Mouse (Mus musculus): ENCODE measurements around the gene Strbp. TPM values are rescaled to one million over a fixed set of nuclear protein-coding genes. Genes with fewer than 3 reads are reported as not detected.

Gene Strbp
- polyA plus RNA-seq, 1 experiment from 2014 or later: 114 TPM

GRCm38 (mm10) chr2:37735807-37736188 lies 32.1 kb upstream of the Strbp start:
- Histone ChIP-seq H3K9ac (ENCODE audit: low read length) (no peak overlapping the region), H3K4me1 (ENCODE audit: control insufficient read depth, insufficient read depth, low read length) (peaks cover 6% of the 10 kb centered on the region; the same call in 1 of the 2 replicates), H3K27ac (ENCODE audit: low read depth, low read length) (no peak overlapping the region), H3K4me3 (ENCODE audit: low read depth, low read length) (no peak overlapping the region), H3K4me2 (ENCODE audit: low read length) (peak overlapping the region; percentile 28), H3K9me3 (replicated peaks; ENCODE audit: control insufficient read depth, low read length) (no peaks in the 10 kb centered on the region), H3K36me3 (ENCODE audit: control insufficient read depth, insufficient read depth, low read length) (no peaks in the 10 kb centered on the region), H3K27me3 (replicated peaks; ENCODE audit: control insufficient read depth, insufficient read depth, low read length) (no peaks in the 10 kb centered on the region)
- ATAC-seq (no peak), DNase-seq (ENCODE audit: low spot score) (no peak)
- 66% methylated on average over 1 of the region's 1 CpGs for WGBS

GRCm38 (mm10) chr2:37734979-37735806 lies 31.5 kb upstream of the Strbp start:
- H3K4me1 ChIP-seq (ENCODE audit: control insufficient read depth, insufficient read depth, low read length): peaks cover 6% of the 10 kb centered on the region; the same call in 1 of the 2 replicates
- peak overlapping the region; percentile 28 for H3K4me2 ChIP-seq (ENCODE audit: low read length)
- H3K9ac ChIP-seq (ENCODE audit: low read length): peak overlapping the region; percentile 32; the same call in 1 of the 2 replicates
- ATAC-seq (no peak; the same call in 1 of the 2 replicates), DNase-seq (ENCODE audit: low spot score) (peak; percentile 44)
- H3K4me3 ChIP-seq (ENCODE audit: low read depth, low read length): no peak overlapping the region
- H3K27me3 ChIP-seq (replicated peaks; ENCODE audit: control insufficient read depth, insufficient read depth, low read length): no peaks in the 10 kb centered on the region
- no peak overlapping the region for H3K27ac ChIP-seq (ENCODE audit: low read depth, low read length)
- H3K9me3 ChIP-seq (replicated peaks; ENCODE audit: control insufficient read depth, low read length): no peaks in the 10 kb centered on the region
- no peaks in the 10 kb centered on the region for H3K36me3 ChIP-seq (ENCODE audit: control insufficient read depth, insufficient read depth, low read length)
- 14% methylated on average over 17 of the region's 17 CpGs for WGBS

- 90% methylated on average over 5 of the region's 5 CpGs for WGBS
Measured at GRCm38 (mm10) chr2:37731241-37731801, 27.7 kb upstream of the Strbp start.

GRCm38 (mm10) chr2:37724231-37724630 lies 20.6 kb upstream of the Strbp start:
- WGBS: 84% methylated on average over 4 of the region's 4 CpGs
- Histone ChIP-seq H3K36me3 (ENCODE audit: control insufficient read depth, insufficient read depth, low read length) (no peaks in the 10 kb centered on the region), H3K27ac (ENCODE audit: low read depth, low read length) (peak overlapping the region; percentile 61; the same call in 1 of the 2 replicates), H3K9ac (ENCODE audit: low read length) (no peak overlapping the region), H3K4me3 (ENCODE audit: low read depth, low read length) (no peak overlapping the region), H3K4me1 (ENCODE audit: control insufficient read depth, insufficient read depth, low read length) (no peaks in the 10 kb centered on the region; the same call in 1 of the 2 replicates), H3K27me3 (replicated peaks; ENCODE audit: control insufficient read depth, insufficient read depth, low read length) (no peaks in the 10 kb centered on the region), H3K4me2 (ENCODE audit: low read length) (no peak overlapping the region), H3K9me3 (replicated peaks; ENCODE audit: control insufficient read depth, low read length) (no peaks in the 10 kb centered on the region)
- ATAC-seq (peak; percentile 10; the same call in 1 of the 2 replicates), DNase-seq (ENCODE audit: low spot score) (no peak)

More at GRCm38 (mm10) chr2:37731241-37731801, 27.7 kb upstream of the Strbp start:
- no peak overlapping the region for H3K9ac ChIP-seq (ENCODE audit: low read length)
- no peak overlapping the region for H3K4me3 ChIP-seq (ENCODE audit: low read depth, low read length)
- no peaks in the 10 kb centered on the region for H3K9me3 ChIP-seq (replicated peaks; ENCODE audit: control insufficient read depth, low read length)
- ATAC-seq (no peak), DNase-seq (ENCODE audit: low spot score) (no peak)
- H3K27me3 ChIP-seq (replicated peaks; ENCODE audit: control insufficient read depth, insufficient read depth, low read length): no peaks in the 10 kb centered on the region
- no peak overlapping the region for H3K27ac ChIP-seq (ENCODE audit: low read depth, low read length)
- peaks cover 6% of the 10 kb centered on the region; the same call in 1 of the 2 replicates for H3K4me1 ChIP-seq (ENCODE audit: control insufficient read depth, insufficient read depth, low read length)
- no peaks in the 10 kb centered on the region for H3K36me3 ChIP-seq (ENCODE audit: control insufficient read depth, insufficient read depth, low read length)
- no peak overlapping the region for H3K4me2 ChIP-seq (ENCODE audit: low read length)

GRCm38 (mm10) chr2:37723501-37724090 lies 19.9 kb upstream of the Strbp start:
- Histone ChIP-seq H3K4me2 (ENCODE audit: low read length) (no peak overlapping the region), H3K36me3 (ENCODE audit: control insufficient read depth, insufficient read depth, low read length) (no peaks in the 10 kb centered on the region), H3K9me3 (replicated peaks; ENCODE audit: control insufficient read depth, low read length) (no peaks in the 10 kb centered on the region), H3K27ac (ENCODE audit: low read depth, low read length) (peak overlapping the region; percentile 61; the same call in 1 of the 2 replicates), H3K4me3 (ENCODE audit: low read depth, low read length) (no peak overlapping the region), H3K4me1 (ENCODE audit: control insufficient read depth, insufficient read depth, low read length) (no peaks in the 10 kb centered on the region; the same call in 1 of the 2 replicates), H3K27me3 (replicated peaks; ENCODE audit: control insufficient read depth, insufficient read depth, low read length) (no peaks in the 10 kb centered on the region), H3K9ac (ENCODE audit: low read length) (no peak overlapping the region)
- ATAC-seq (peak; percentile 84), DNase-seq (ENCODE audit: low spot score) (peak; percentile 74)
- 52% methylated on average over 11 of the region's 11 CpGs for WGBS

- no peak overlapping the region for H3K4me2 ChIP-seq (ENCODE audit: low read length)
- H3K9ac ChIP-seq (ENCODE audit: low read length): no peak overlapping the region
- H3K9me3 ChIP-seq (replicated peaks; ENCODE audit: control insufficient read depth, low read length): no peaks in the 10 kb centered on the region
- 83% methylated on average over 14 of the region's 14 CpGs for WGBS
- peak; percentile 11 for DNase-seq (ENCODE audit: low spot score)
- ATAC-seq: peak; percentile 44; the same call in 1 of the 2 replicates
- H3K27ac ChIP-seq (ENCODE audit: low read depth, low read length): peak overlapping the region; percentile 61; the same call in 1 of the 2 replicates
- H3K27me3 ChIP-seq (replicated peaks; ENCODE audit: control insufficient read depth, insufficient read depth, low read length): no peaks in the 10 kb centered on the region
- no peaks in the 10 kb centered on the region; the same call in 1 of the 2 replicates for H3K4me1 ChIP-seq (ENCODE audit: control insufficient read depth, insufficient read depth, low read length)
- no peaks in the 10 kb centered on the region for H3K36me3 ChIP-seq (ENCODE audit: control insufficient read depth, insufficient read depth, low read length)
- no peak overlapping the region for H3K4me3 ChIP-seq (ENCODE audit: low read depth, low read length)
Measured at GRCm38 (mm10) chr2:37722674-37723465, 19.2 kb upstream of the Strbp start.

- no peak for ATAC-seq
- no peaks in the 10 kb centered on the region for H3K36me3 ChIP-seq (ENCODE audit: control insufficient read depth, insufficient read depth, low read length)
- no peaks in the 10 kb centered on the region for H3K27me3 ChIP-seq (replicated peaks; ENCODE audit: control insufficient read depth, insufficient read depth, low read length)
- H3K4me3 ChIP-seq (ENCODE audit: low read depth, low read length): no peak overlapping the region
- no peak for DNase-seq (ENCODE audit: low spot score)
- 77% methylated on average over 6 of the region's 6 CpGs for WGBS
- H3K9me3 ChIP-seq (replicated peaks; ENCODE audit: control insufficient read depth, low read length): no peaks in the 10 kb centered on the region
- no peak overlapping the region for H3K27ac ChIP-seq (ENCODE audit: low read depth, low read length)
- H3K9ac ChIP-seq (ENCODE audit: low read length): no peak overlapping the region
- no peaks in the 10 kb centered on the region for H3K4me1 ChIP-seq (ENCODE audit: control insufficient read depth, insufficient read depth, low read length)
- no peak overlapping the region for H3K4me2 ChIP-seq (ENCODE audit: low read length)
Measured at GRCm38 (mm10) chr2:37716266-37716665, 12.6 kb upstream of the Strbp start.

- Histone ChIP-seq H3K27me3 (replicated peaks; ENCODE audit: control insufficient read depth, insufficient read depth, low read length) (no peaks in the 10 kb centered on the region), H3K27ac (ENCODE audit: low read depth, low read length) (no peak overlapping the region), H3K4me1 (ENCODE audit: control insufficient read depth, insufficient read depth, low read length) (no peaks in the 10 kb centered on the region), H3K9ac (ENCODE audit: low read length) (no peak overlapping the region), H3K36me3 (ENCODE audit: control insufficient read depth, insufficient read depth, low read length) (no peaks in the 10 kb centered on the region), H3K4me2 (ENCODE audit: low read length) (no peak overlapping the region), H3K4me3 (ENCODE audit: low read depth, low read length) (no peak overlapping the region), H3K9me3 (replicated peaks; ENCODE audit: control insufficient read depth, low read length) (no peaks in the 10 kb centered on the region)
- DNase-seq (ENCODE audit: low spot score) (no peak), ATAC-seq (no peak)
- WGBS: 74% methylated on average over 3 of the region's 3 CpGs
Measured at GRCm38 (mm10) chr2:37715364-37715763, 11.7 kb upstream of the Strbp start.
